Mouse (Mus musculus) liver, embryonic 13.5 days (tissue): Measurements from ENCODE around the gene Pxmp4. TPM values are rescaled to one million over a fixed set of nuclear protein-coding genes. Genes with fewer than 3 reads are reported as not detected.

Source experiments
- ATAC-seq: fragments of 200-750 bp; cut with Nextera tagmentation; 2 replicates; pipeline ENCODE4 v1.8.0; 2017; ENCODE audit warnings: low read depth, mild to moderate bottlenecking, moderate number of reproducible peaks, moderate library complexity
- DNase-seq: peaks from one replicate; pipeline ENCODE4 v3.0.0; 2022
- H3K27ac ChIP-seq: fragments of 300-500 bp; sonication (generic); 2 replicates; pipeline ENCODE4 v1.5.1; 2015; ENCODE audit warnings: moderate library complexity, mild to moderate bottlenecking, inconsistent platforms
- H3K27me3 ChIP-seq: fragments of 300-500 bp; sonication (generic); 2 replicates; pipeline ENCODE4 v1.6.1; 2015; ENCODE audit warnings: mild to moderate bottlenecking, inconsistent platforms
- H3K36me3 ChIP-seq: fragments of 300-500 bp; sonication (generic); 2 replicates; pipeline ENCODE4 v1.6.1; 2015; ENCODE audit warnings: mild to moderate bottlenecking, inconsistent platforms
- H3K4me1 ChIP-seq: fragments of 300-500 bp; sonication (generic); replicated peaks from 2 replicates; pipeline ENCODE4 v1.6.1; 2015; ENCODE audit warnings: inconsistent platforms
- H3K4me2 ChIP-seq: fragments of 300-500 bp; sonication (generic); 2 replicates; pipeline ENCODE4 v1.6.1; 2015; ENCODE audit warnings: inconsistent platforms, mild to moderate bottlenecking, moderate library complexity
- H3K4me3 ChIP-seq: fragments of 300-500 bp; sonication (generic); replicated peaks from 2 replicates; pipeline ENCODE4 v1.5.1; 2015; ENCODE audit warnings: mild to moderate bottlenecking, inconsistent platforms
- H3K9ac ChIP-seq: fragments of 300-500 bp; sonication (generic); 2 replicates; pipeline ENCODE4 v1.6.1; 2015; ENCODE audit warnings: mild to moderate bottlenecking, inconsistent platforms
- H3K9me3 ChIP-seq: fragments of 300-500 bp; sonication (generic); replicated peaks from 2 replicates; pipeline ENCODE4 v1.6.1; 2016; ENCODE audit warnings: inconsistent platforms
- WGBS: fragments of 180-500 bp; shearing (Covaris S2); methylation state at CpG from one replicate; pipeline ENCODE4 v1.1.7; 2015; ENCODE audit not compliant: insufficient replicate concordance; 5-methylcytosine and 5-hydroxymethylcytosine counted together
- polyA plus RNA-seq: library from polyadenylated mRNA; unstranded; fragments of >200 nt; fragmentation: Nextera tagmentation; extraction: Ambion mirVana; gene quantifications from 2 replicates; pipeline ENCODE4 v1.2.1, GENCODE M21; 2015

Pxmp4 gene
- polyA plus RNA-seq, 1 experiment from 2014 or later, result 28.9 TPM

DNA sequence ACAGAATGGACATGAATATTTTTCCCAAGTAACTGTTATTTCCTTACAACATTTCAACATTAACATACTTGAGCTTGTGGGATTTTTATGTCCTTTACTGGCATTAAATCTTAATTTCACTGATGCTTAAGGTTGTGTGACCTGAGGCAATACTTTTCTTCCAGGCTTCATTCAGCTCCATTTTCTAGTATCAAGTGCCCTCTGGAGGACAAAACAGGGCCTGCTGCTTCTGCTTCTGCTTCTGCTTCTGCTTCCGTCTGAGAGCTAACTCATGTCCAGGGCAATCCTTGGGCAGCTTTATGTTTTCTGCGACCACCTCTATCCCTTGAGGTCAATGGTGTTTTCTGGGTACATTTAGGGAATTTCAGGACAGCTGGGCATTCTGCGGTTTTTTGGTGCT, 63.8 kb downstream of the Pxmp4 start:
- peaks cover 27% of the 10 kb centered on the region for H3K36me3 ChIP-seq
- H3K27ac ChIP-seq, result no peak overlapping the region
- H3K4me3 ChIP-seq, result no peak overlapping the region
- no peaks in the 10 kb centered on the region for H3K27me3 ChIP-seq
- no peak for ATAC-seq
- H3K4me2 ChIP-seq, result no peak overlapping the region
- WGBS, result 71% methylated on average over 3 of the region's 3 CpGs
- no peak overlapping the region for H3K9ac ChIP-seq
- no peaks in the 10 kb centered on the region for H3K9me3 ChIP-seq
- DNase-seq, result no peak
- H3K4me1 ChIP-seq, result peaks cover 8% of the 10 kb centered on the region

DNA sequence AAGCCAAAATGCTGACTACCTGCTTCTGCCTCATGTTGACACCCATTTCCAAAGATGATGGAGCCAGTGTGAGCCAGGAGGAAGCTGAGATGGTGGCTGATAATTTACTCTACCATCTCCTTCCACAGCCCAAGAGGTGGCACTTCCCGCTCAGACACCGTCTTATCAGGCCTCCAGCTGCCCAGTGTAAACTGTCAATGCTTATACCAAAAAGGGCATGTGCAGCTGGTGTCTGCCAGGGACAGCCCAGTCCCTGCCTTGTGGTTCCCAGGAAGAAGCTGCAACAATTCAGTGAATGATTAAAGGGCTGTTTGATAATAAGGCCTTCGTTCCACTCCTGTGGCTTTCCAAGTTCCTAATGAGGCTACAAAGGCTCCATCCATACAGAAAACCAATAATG, 64.8 kb downstream of the Pxmp4 start:
- H3K27ac ChIP-seq, result no peak overlapping the region
- H3K27me3 ChIP-seq, result no peaks in the 10 kb centered on the region
- ATAC-seq (peak; percentile 53; the same call in 1 of the 2 replicates), DNase-seq (no peak)
- no peak overlapping the region for H3K4me3 ChIP-seq
- no peak overlapping the region for H3K9ac ChIP-seq
- peaks cover 35% of the 10 kb centered on the region for H3K36me3 ChIP-seq
- H3K4me1 ChIP-seq, result peaks cover 8% of the 10 kb centered on the region
- no peaks in the 10 kb centered on the region for H3K9me3 ChIP-seq
- WGBS, result 30% methylated on average over 3 of the region's 3 CpGs
- H3K4me2 ChIP-seq, result no peak overlapping the region

DNA sequence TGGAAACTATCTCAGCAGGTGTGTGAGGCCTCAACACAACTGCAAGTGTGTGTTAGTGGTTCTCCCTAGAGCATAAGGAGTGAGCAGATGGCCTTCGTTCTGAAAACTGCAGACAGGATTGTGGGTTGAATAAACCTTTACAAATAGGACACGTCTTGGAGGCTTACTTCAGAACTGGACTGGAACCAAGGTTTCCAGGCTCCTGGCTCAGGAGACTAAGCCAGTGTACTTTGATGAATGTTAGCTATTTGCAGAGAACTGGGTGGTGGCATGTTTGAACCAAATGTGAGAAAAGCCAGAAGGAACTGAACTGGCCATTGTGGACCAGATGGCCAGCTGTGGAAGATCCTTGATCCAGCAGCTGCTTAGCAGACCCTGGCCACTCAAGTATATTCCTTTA, 65.2 kb downstream of the Pxmp4 start:
- H3K4me3 ChIP-seq, result no peak overlapping the region
- H3K4me1 ChIP-seq, result peaks cover 8% of the 10 kb centered on the region
- H3K27me3 ChIP-seq, result no peaks in the 10 kb centered on the region
- DNase-seq (no peak), ATAC-seq (no peak)
- H3K27ac ChIP-seq, result no peak overlapping the region
- no peak overlapping the region for H3K4me2 ChIP-seq
- H3K36me3 ChIP-seq, result peaks cover 35% of the 10 kb centered on the region
- 67% methylated on average over 2 of the region's 2 CpGs for WGBS
- no peak overlapping the region for H3K9ac ChIP-seq
- no peaks in the 10 kb centered on the region for H3K9me3 ChIP-seq

Other genes with a start within 250 kb of the Pxmp4 start
- gene Cdk5rap1, start 230.7 kb downstream of the Pxmp4 start, polyA plus RNA-seq, result 18.0 and 18.9 TPM in 2 replicates
- 1.7 and 2.0 TPM in 2 replicates for gene Snta1, start 195.6 kb downstream of the Pxmp4 start, polyA plus RNA-seq
- 8.4 and 9.6 TPM in 2 replicates for gene Cbfa2t2, start 167.2 kb downstream of the Pxmp4 start, polyA plus RNA-seq
- 1.3 and 1.5 TPM in 2 replicates for gene 1700003F12Rik, start 56.6 kb downstream of the Pxmp4 start, polyA plus RNA-seq
- not detected in 2 replicates for gene Actl10, start 51.9 kb downstream of the Pxmp4 start, polyA plus RNA-seq
- gene Necab3, start 44.8 kb downstream of the Pxmp4 start, polyA plus RNA-seq, result 0.81 and 0.88 TPM in 2 replicates
- 16.6 and 17.7 TPM in 2 replicates for gene E2f1, start 33.8 kb downstream of the Pxmp4 start, polyA plus RNA-seq
- 1.9 and 2.1 TPM in 2 replicates for gene Zfp341, start 9.6 kb upstream of the Pxmp4 start, polyA plus RNA-seq
- gene 4930519P11Rik, start 9.7 kb upstream of the Pxmp4 start, polyA plus RNA-seq, result not detected in 2 replicates
- gene Chmp4b, start 48.0 kb upstream of the Pxmp4 start, polyA plus RNA-seq, result 15.0 and 17.5 TPM in 2 replicates
- gene Gm14214, start 166.3 kb upstream of the Pxmp4 start, polyA plus RNA-seq, result not detected in 2 replicates
- 26.8 and 29.5 TPM in 2 replicates for gene Raly, start 187.4 kb upstream of the Pxmp4 start, polyA plus RNA-seq
- 0.22 TPM in 1 of 2 replicates, not detected in the other for gene a, start 187.7 kb upstream of the Pxmp4 start, polyA plus RNA-seq